Mouse (Mus musculus): Measurements from ENCODE around the gene Chid1. TPM values are rescaled to one million over a fixed set of nuclear protein-coding genes. Genes with fewer than 3 reads are reported as not detected.

The Chid1 gene
- 24.9 TPM for polyA plus RNA-seq (2017; shearing (Covaris generic))

DNA sequence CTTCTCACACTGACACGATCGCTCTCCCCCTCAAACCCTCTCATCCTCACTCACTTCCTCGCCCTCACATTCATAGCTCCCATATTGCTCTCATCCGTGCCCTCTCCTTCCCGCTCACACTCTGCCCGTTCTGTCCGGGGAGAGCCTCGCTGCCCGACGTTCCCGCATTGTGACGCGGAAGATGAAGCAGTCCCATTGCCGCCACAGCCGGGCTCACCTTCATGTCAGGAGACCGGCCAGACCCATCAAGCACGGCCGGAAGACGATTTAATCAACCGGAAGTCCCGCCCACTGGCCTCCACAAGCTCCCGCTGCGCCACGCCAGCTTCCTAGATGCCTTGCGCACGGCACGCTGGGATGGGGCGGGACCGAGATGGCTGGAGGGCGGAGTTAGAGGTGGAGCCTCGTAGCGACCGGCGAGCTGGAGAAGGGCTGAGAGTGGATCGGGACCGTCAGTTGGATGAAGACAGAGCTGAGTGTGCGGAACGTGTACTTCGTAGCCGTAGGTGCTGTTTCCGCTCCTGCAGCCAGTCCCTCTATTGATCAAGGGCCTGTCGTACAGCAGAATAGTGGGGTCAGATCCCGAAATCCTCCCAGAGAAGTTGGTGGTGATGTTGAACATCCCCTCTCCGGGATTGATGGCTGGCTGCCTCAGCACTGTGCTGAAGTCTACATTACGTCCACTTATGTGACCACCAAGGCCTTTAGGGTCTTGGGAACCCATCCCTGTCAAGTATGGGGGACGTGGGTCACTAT lies at the start of gene Chid1:
Gene Chid1 (minus strand): TSS at position 302 of the 756 bp plus-strand sequence.

DNA sequence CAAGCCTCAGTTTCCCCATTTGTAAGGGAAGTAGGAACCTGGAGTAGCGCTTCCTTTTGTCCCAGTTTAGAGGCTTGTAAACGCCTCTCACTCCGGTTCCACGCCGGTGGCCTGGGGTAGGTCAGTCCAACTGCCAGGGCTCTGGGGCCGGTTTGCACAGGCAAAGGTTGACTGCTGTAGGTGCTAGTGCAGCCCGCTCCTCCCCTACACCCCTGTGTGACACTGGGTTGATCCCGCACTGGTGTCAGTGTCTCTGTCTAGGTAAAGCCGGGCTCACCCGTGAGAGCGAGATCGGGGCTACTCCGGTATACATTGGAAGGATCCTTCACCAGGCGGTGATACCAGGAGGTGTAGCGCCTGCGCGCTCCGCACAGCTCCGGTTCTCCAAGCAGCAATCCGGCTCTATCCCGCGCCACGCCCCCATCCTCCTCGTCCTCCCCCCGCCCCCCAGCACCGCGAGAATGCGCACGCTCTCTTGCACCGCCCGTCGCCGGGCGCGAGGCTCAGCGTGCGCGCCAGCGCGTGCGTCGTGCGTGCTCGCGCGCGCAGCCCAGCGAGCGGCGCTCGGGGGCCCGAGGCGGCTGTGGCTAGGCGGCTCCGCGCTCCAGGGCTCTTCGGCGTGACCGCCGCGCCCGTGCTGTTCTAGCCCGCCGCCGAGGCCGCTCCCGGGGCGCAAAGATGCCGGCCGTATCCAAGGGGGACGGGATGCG lies 22.2 kb upstream of the Chid1 start, which contains the start of gene Ap2a2:
Gene Ap2a2 (plus strand): TSS at position 492 of the 710 bp plus-strand sequence.

DNA sequence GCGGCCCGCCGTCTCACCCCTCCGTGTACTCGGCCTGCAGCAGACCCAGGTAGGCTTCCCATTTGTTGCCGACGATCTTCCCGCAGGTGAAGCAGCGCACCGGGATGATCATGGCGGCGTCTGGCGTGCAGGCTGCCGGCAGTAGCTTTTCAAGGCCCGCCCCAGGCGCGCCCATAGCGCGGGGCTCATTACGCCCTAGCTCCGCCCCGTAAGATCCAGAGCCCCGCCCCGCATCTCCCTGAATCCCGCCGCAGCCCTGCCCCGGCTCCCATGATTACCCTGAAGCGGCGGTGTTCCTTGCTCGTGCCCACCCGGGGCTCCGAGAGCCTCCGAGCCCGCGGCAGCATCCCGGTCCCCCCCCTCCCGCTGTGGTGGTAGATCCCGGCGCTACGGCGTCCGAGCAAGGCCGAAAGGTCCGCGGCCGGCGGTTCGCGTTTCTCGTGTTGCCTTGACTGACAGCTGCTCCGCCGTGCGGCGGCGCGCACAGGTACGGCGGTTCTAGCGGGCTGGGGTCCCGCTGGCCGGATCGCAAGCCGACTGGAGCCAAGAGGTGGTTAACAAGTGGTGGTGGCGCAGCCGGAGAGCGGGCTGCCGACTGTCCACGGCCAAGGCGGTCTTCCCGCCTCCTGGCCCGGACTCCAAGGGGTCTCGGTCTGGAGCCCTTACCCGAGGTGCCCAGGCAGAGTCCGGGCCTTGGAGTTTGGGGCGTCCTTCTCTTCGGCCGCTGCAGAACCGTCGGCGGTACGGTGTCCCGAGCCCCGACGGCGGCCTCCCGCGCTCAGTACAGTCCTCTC lies 64.4 kb downstream of the Chid1 start, which contains the start of the genes Polr2l and Tspan4:
Gene Polr2l (minus strand): TSS at position 122 of the 794 bp plus-strand sequence.
Gene Tspan4 (plus strand): TSS at position 230 of the 794 bp plus-strand sequence.

DNA sequence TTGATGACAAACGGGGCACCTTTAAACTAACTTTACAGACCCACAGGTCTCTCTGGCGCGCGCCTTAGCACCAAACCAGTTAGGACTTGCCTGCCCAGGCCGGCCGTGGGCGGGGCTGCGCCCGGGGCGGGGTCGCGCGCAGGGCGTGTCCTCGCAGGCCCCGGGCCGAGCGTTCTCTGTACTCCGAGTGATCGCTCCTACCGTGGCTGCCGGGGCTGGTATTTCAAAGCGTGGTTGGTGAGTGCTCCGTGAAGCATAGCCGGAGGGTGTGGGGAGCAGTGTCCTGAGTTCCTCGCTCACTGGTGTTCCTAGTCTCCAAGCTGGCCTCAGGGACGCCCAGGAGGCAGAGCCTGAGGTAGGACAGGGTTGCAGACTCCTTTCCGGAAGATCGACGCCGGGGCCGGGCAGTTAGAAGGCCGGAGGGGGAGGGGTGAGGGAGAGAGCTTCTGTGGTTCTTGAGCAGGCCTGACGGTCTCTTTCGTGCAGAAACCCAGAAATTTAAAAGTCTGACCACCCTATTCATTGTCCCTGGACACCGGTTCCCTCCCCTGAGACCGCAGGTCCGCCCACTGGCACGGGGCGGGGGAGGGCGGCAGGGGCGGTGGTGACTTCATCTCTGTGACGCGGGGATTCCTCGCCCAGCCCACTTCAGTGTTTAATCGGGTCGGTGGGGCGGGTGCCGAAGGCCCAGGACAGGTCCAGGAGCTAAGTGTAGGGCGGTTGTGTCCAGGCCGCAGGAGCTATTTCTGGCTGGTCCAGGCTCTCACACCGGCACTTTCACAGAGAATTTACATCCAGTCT lies 72.2 kb downstream of the Chid1 start, which contains the start of gene Cd151:
Gene Cd151 (plus strand): TSS at position 163 of the 801 bp plus-strand sequence.

DNA sequence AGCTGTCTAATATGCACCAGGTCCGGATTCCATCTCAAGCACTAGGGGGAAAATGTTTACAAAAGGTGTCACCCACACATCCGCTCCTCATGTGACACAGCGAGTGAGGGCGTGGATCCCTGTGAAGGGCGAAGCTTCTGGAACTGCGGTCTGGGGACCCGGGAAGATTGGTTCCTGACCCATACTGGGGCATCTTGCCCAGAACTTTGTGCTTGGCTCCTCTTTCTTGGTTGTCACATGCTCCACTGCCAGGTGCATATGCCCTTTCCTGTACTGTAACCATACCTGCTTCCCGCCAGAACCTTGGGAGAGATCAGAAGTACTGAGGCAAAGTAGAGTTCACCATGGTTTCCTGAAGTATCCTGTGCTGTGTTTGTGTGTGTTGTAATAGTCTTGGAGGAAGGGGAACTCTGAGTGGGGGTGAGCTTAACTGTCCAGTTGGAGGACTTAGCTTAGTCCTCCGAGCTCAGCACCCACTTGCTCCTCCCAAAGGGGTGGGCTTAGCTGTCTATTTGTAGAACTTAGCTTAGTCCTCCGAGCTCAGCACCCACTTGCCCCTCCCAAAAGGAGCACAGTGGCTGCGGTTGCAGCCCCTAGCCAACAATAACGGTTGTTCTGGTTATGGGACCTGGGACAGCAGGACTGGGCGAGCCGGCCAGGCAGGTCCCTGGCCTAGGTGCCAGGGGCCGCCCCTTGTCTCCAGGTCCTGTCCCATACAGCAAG lies 79.1 kb downstream of the Chid1 start, which contains the start of gene Cracr2b:
Gene Cracr2b (plus strand): TSS at position 704 of the 723 bp plus-strand sequence.

DNA sequence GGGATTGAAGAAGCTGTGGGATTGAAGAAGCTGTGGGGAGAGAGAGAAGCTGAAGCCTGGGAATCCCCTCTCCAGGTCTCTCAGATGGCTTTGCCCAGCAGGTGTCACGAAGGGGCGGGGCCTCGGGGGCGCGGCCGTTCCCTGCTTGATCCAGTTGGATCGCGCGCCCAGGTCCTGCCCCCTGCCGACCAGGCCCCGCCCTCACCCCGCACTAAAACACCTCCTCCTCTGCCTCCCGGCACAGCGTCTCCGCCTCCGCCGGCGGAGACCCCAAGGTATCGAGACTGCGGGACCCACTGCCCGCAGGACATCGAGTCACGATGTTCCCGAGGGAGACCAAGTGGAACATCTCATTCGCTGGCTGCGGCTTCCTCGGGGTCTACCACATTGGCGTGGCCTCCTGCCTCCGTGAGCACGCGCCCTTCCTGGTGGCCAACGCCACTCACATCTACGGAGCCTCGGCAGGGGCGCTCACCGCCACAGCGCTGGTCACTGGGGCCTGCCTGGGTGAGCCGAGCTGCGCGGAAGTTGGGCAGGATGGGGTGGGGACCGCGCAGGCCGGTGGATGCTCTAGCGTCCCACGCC lies 84.6 kb downstream of the Chid1 start, which contains the start of gene Pnpla2:
Gene Pnpla2 (plus strand): TSS at position 232 of the 585 bp plus-strand sequence.

DNA sequence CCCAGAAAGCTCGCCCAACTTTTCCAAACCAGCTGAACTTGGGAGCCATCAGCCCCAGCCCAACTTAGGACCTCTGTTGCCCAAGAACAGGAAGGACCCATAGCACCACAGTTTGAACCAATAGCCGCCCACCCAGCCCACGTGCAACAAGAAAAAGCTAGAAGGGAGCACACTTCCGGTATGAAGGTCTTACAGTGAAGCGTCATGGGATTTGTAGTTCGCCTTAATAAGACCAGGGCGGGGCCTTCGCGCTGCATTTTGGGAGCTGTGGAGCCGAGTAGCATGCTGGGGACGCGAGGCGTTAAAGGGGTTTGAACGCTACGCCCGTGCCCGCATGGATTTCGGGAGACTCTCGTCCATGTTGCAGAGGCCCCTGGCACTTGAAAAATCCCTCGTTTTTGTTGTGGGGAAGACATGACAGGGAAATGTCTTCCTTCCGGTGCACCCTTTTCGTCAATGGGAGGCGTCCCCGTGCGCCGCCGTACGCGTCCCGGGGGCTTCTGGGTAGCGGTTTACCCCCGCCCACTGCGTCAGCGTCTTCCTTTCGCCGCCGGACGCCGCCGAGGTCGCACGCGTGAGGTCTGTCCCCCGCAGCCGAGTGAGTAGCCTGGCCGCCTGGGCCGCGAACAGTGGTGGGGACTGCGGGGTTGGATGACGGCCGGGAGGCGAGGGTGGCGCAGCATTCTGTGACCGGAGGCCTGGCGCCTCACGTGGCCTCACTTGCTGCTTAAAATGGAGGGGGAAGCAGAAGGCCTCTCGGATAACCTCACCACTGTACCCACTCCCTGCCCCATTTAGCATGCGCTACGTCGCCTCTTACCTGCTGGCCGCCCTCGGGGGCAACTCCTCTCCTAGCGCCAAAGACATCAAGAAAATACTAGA lies 92.3 kb downstream of the Chid1 start, which contains the start of gene Rplp2:
Gene Rplp2 (plus strand): TSS at position 261 of the 882 bp plus-strand sequence.

DNA sequence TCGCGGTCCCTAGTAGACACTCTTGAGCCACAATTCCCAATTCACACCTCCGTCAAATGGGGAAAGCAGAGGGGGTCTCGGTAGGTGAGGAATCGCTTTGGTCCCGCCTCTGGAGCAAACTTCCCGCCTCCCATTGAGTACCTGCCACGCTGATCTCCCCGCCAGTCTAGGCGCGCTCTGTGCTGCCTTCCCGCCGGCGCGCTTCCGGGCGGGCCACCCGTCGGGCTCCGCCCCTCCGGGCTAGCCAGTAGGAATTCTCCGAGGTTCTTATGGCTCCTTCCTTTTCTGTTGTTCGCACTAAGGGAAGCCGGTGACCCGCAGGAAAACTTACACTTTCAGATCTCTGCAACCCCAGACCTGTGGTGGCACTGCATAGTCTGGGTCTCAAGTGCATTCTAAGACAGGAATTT lies 95.8 kb downstream of the Chid1 start, which contains the start of gene Pidd1:
Gene Pidd1 (minus strand): TSS at position 198 of the 410 bp plus-strand sequence.

Other genes starting within 250 kb of the Chid1 start
- not detected for gene Drd4, start 247.9 kb downstream of the Chid1 start, polyA plus RNA-seq (2017; shearing (Covaris generic))
- gene Deaf1, start 212.2 kb downstream of the Chid1 start, polyA plus RNA-seq (2017; shearing (Covaris generic)): 15.6 TPM
- 41.9 TPM for gene Tmem80, start 212.1 kb downstream of the Chid1 start, polyA plus RNA-seq (2017; shearing (Covaris generic))
- gene Eps8l2, start 201.0 kb downstream of the Chid1 start, polyA plus RNA-seq (2017; shearing (Covaris generic)): not detected
- gene Taldo1, start 147.7 kb downstream of the Chid1 start, polyA plus RNA-seq (2017; shearing (Covaris generic)): 342 TPM
- 85.0 TPM for gene Gatd1, start 125.7 kb downstream of the Chid1 start, polyA plus RNA-seq (2017; shearing (Covaris generic))
- gene Cend1, start 110.4 kb downstream of the Chid1 start, polyA plus RNA-seq (2017; shearing (Covaris generic)): 0.56 TPM
- gene Slc25a22, start 102.0 kb downstream of the Chid1 start, polyA plus RNA-seq (2017; shearing (Covaris generic)): 82.4 TPM
- 14.5 TPM for gene Pidd1, start 95.8 kb downstream of the Chid1 start, polyA plus RNA-seq (2017; shearing (Covaris generic))
- 1,588 TPM for gene Rplp2, start 92.5 kb downstream of the Chid1 start, polyA plus RNA-seq (2017; shearing (Covaris generic))
- 99.5 TPM for gene Pnpla2, start 84.7 kb downstream of the Chid1 start, polyA plus RNA-seq (2017; shearing (Covaris generic))
- gene Cracr2b, start 78.8 kb downstream of the Chid1 start, polyA plus RNA-seq (2017; shearing (Covaris generic)): not detected
- gene Cd151, start 72.5 kb downstream of the Chid1 start, polyA plus RNA-seq (2017; shearing (Covaris generic)): 8.9 TPM
- gene Polr2l, start 64.7 kb downstream of the Chid1 start, polyA plus RNA-seq (2017; shearing (Covaris generic)): 31.5 TPM
- 3.8 TPM for gene Tspan4, start 64.6 kb downstream of the Chid1 start, polyA plus RNA-seq (2017; shearing (Covaris generic))
- 25.5 TPM for gene Ap2a2, start 22.3 kb upstream of the Chid1 start, polyA plus RNA-seq (2017; shearing (Covaris generic))
- 0.18 TPM for gene Muc6, start 115.5 kb upstream of the Chid1 start, polyA plus RNA-seq (2017; shearing (Covaris generic))
- gene Muc2, start 150.5 kb upstream of the Chid1 start, polyA plus RNA-seq (2017; shearing (Covaris generic)): not detected
- gene Muc5ac, start 249.1 kb upstream of the Chid1 start, polyA plus RNA-seq (2017; shearing (Covaris generic)): not detected

All from inflammation-experienced regulatory T-cells, adult 16 weeks (primary cell).